Mouse (Mus musculus): ENCODE measurements around the gene Cntd1. TPM values are rescaled to one million over a fixed set of nuclear protein-coding genes. Genes with fewer than 3 reads are reported as not detected.
A peak's percentile ranks its signal among the peaks of the same experiment; 100 is the strongest.

Gene Cntd1
- polyA plus RNA-seq, 2 experiments = 0.61 to 1.6 TPM

DNA sequence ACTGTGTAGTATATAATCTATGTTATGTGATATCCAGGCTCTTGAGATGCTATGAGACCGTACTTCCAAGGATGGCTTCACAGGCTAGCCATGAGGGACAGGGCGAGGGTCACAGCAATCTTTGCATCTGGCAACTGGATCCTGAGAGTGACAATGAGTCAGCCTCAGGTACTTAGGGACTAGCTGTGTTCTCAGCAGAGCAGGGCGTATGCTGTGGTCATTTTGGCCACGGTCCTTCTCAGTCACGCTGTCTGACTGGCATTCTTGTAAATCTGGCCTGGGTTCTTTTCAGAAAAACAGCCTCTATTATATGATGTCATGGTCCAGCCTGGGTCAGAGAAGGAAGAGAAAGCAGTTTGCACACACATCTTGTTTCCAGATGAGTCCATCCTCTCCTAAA is 42.0 kb upstream of the Cntd1 start:
- Histone ChIP-seq H3K4me2 (replicated peaks; ENCODE audit: low read depth, low read length, severe bottlenecking) (no peak overlapping the region), H3K36me3 (ENCODE audit: control insufficient read depth, insufficient read depth, low read length) (no peaks in the 10 kb centered on the region), H3K27ac (replicated peaks; ENCODE audit: low read depth, low read length) (no peak overlapping the region), H3K9ac (ENCODE audit: low read depth, low read length, severe bottlenecking) (no peak overlapping the region), H3K4me1 (ENCODE audit: control insufficient read depth, insufficient read depth, low read length) (peaks cover 8% of the 10 kb centered on the region), H3K9me3 (ENCODE audit: control insufficient read depth, low read length) (no peaks in the 10 kb centered on the region), H3K4me3 (replicated peaks; ENCODE audit: low read length) (no peak overlapping the region), H3K27me3 (ENCODE audit: control insufficient read depth, insufficient read depth, low read length) (no peaks in the 10 kb centered on the region)
- WGBS = 91% methylated on average over 5 of the region's 5 CpGs
- no peak for TF ChIP-seq POLR2A (IDR thresholded peaks at IDR 0.05; ENCODE audit: borderline replicate concordance, extremely low read depth, insufficient read depth, insufficient read length)
- DNase-seq (ENCODE audit: low spot score) (no peak), ATAC-seq (ENCODE audit: low FRiP score, low read depth) (no peak)

DNA sequence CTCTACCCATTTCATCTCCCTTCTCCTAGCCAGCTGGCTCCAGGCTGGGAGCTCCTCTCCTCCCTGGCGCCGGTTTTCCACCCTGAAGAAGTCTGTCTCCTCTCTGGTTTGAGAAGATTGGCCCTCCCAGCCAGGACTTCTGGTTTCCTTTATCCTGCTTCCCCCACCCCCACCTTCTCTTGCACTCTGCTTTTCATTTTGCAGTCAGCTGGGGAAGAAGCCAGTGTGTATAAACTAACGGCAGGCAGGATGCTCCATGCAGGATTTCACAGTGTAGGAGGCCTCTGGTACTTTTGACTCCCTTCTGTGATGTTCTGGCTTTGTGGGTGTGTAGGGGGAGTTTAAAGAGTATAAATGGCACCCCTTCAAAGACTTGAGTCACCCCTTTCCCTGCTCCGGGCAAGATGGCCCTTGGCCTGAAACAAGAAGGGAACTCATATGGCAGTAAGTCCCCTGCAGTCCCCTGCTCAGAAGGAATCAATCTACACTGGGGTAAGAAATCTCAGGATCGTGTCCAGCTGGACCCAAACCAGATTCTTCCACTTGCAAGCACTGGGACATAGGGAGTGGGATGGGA is 40.7 kb upstream of the Cntd1 start:
- H3K4me2 ChIP-seq (replicated peaks; ENCODE audit: low read depth, low read length, severe bottlenecking) = no peak overlapping the region
- no peak overlapping the region for H3K9ac ChIP-seq (ENCODE audit: low read depth, low read length, severe bottlenecking)
- TF ChIP-seq POLR2A (IDR thresholded peaks at IDR 0.05; ENCODE audit: borderline replicate concordance, extremely low read depth, insufficient read depth, insufficient read length) = no peak
- no peaks in the 10 kb centered on the region for H3K4me1 ChIP-seq (ENCODE audit: control insufficient read depth, insufficient read depth, low read length)
- ATAC-seq (ENCODE audit: low FRiP score, low read depth) = no peak; the same call in 1 of the 2 replicates
- H3K4me3 ChIP-seq (replicated peaks; ENCODE audit: low read length) = no peak overlapping the region
- peak overlapping the region; percentile 45 for H3K27ac ChIP-seq (replicated peaks; ENCODE audit: low read depth, low read length)
- H3K27me3 ChIP-seq (ENCODE audit: control insufficient read depth, insufficient read depth, low read length) = no peaks in the 10 kb centered on the region
- H3K36me3 ChIP-seq (ENCODE audit: control insufficient read depth, insufficient read depth, low read length) = no peaks in the 10 kb centered on the region
- no peaks in the 10 kb centered on the region for H3K9me3 ChIP-seq (ENCODE audit: control insufficient read depth, low read length)
- DNase-seq (ENCODE audit: low spot score) = peak; percentile 50
- 23% methylated on average over 5 of the region's 5 CpGs for WGBS

DNA sequence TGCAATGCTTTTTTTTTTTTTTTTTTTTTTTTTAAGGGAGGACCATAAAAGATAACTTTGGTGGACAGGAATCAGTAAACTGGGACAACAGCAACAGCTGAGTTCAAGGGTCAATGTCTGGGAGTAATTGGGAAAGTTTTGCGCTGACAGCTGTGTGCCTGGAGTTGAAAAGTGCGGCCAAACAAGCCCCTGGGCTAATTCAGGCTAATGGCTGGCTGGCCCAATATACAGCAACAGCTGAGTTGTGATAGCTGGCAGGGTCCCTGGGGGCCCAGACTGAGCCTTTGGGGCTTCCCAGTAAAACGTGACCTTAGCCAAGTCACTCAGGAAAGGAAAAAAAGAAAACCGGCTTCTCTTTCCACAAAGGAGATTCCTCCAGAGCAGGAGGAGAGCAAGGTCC is 33.7 kb upstream of the Cntd1 start:
- no peaks in the 10 kb centered on the region for H3K9me3 ChIP-seq (ENCODE audit: control insufficient read depth, low read length)
- H3K27me3 ChIP-seq (ENCODE audit: control insufficient read depth, insufficient read depth, low read length) = no peaks in the 10 kb centered on the region
- peaks cover 14% of the 10 kb centered on the region; the same call in 1 of the 2 replicates for H3K4me1 ChIP-seq (ENCODE audit: control insufficient read depth, insufficient read depth, low read length)
- H3K36me3 ChIP-seq (ENCODE audit: control insufficient read depth, insufficient read depth, low read length) = no peaks in the 10 kb centered on the region
- DNase-seq (ENCODE audit: low spot score) = no peak
- 6% methylated on average over 4 of the region's 4 CpGs for WGBS
- no peak for TF ChIP-seq POLR2A (IDR thresholded peaks at IDR 0.05; ENCODE audit: borderline replicate concordance, extremely low read depth, insufficient read depth, insufficient read length)
- no peak; the same call in 1 of the 2 replicates for ATAC-seq (ENCODE audit: low FRiP score, low read depth)
- no peak overlapping the region for H3K27ac ChIP-seq (replicated peaks; ENCODE audit: low read depth, low read length)
- H3K9ac ChIP-seq (ENCODE audit: low read depth, low read length, severe bottlenecking) = no peak overlapping the region
- H3K4me2 ChIP-seq (replicated peaks; ENCODE audit: low read depth, low read length, severe bottlenecking) = peak overlapping the region; percentile 97; the same call in 1 of the 2 replicates
- H3K4me3 ChIP-seq (replicated peaks; ENCODE audit: low read length) = 0 out of 2 replicates have a peak overlapping the region, but pooled peaks have one; percentile 61

DNA sequence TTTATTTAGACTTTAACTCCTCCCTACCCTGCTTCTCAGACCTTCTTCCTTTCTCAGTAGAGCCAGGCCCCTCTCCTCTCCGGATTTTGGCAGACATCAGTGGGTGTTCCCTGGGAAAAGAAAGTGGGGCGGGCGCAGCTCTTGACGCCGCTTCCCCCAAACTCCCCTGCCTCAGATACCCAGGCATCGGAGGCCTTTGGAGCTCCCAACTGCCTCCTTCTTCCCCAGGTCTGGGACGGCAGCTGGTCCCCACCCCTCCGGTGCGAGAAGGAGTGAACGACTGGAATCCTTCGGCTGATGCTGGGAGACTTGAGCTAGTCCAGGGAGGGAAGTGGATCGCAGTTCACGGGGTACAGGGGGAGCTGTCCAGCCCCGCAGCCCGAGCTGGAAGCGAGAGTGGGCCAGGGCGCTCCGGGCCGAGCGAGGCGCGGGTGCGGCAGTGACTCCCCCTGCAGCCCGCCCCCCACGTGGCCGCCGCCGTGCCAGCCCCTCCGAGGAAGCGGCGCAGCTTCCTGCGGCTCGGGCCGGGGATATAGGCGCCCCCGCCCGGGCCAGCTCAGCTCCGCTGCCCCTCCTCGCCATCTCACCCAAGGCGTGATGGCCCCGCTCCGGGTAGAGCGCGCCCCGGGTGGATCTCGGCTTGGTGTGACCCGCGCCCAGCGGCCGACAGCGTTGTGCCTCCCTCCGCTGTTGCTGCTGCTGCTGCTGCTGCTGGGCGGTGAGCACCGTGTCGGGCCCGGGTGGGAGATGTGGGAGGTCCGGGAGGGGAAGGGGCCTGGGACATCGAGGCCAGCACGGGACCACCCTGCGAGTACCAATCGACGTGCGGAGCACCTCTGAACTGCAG is 32.7 kb upstream of the Cntd1 start, which contains the start of gene Ramp2:
Gene Ramp2, plus strand, starts transcription at position 174 of the 847 bp plus-strand sequence.
- Histone ChIP-seq H3K27ac (replicated peaks; ENCODE audit: low read depth, low read length) (0 out of 2 replicates have a peak within 1 kb of the TSS, but pooled peaks have one; percentile 63), H3K9ac (ENCODE audit: low read depth, low read length, severe bottlenecking) (peak within 1 kb of the TSS; percentile 75), H3K4me1 (ENCODE audit: control insufficient read depth, insufficient read depth, low read length) (peaks cover 14% of the 10 kb centered on the region; the same call in 1 of the 2 replicates), H3K36me3 (ENCODE audit: control insufficient read depth, insufficient read depth, low read length) (no peaks in the 10 kb centered on the region), H3K27me3 (ENCODE audit: control insufficient read depth, insufficient read depth, low read length) (no peaks in the 10 kb centered on the region), H3K4me3 (replicated peaks; ENCODE audit: low read length) (peak within 1 kb of the TSS; percentile 61), H3K9me3 (ENCODE audit: control insufficient read depth, low read length) (no peaks in the 10 kb centered on the region), H3K4me2 (replicated peaks; ENCODE audit: low read depth, low read length, severe bottlenecking) (peak within 1 kb of the TSS; percentile 97)
- TF ChIP-seq POLR2A (IDR thresholded peaks at IDR 0.05; ENCODE audit: borderline replicate concordance, extremely low read depth, insufficient read depth, insufficient read length) = no peak
- DNase-seq (ENCODE audit: low spot score) (no peak), ATAC-seq (ENCODE audit: low FRiP score, low read depth) (peak; percentile 62)
- under 1% methylated on average over 48 of the region's 63 CpGs for WGBS

DNA sequence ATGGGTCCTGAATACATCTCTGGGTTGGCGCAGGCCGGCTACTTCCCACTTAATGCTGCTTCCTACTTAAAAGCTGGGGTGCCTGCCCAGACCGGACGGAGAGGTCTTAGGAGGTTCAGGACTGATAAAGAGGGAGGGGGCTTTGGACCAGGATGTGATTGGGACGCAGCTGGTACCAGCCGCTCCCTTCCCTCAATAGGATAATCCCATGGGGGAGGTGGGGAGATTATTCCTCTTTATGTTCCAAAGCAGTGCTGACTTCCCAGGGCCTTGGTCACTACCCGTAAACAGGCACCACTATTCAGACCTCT is 32.2 kb upstream of the Cntd1 start:
- DNase-seq (ENCODE audit: low spot score) (no peak), ATAC-seq (ENCODE audit: low FRiP score, low read depth) (no peak)
- no peaks in the 10 kb centered on the region for H3K9me3 ChIP-seq (ENCODE audit: control insufficient read depth, low read length)
- H3K36me3 ChIP-seq (ENCODE audit: control insufficient read depth, insufficient read depth, low read length) = no peaks in the 10 kb centered on the region
- H3K4me3 ChIP-seq (replicated peaks; ENCODE audit: low read length) = peak overlapping the region; percentile 61
- peaks cover 14% of the 10 kb centered on the region; the same call in 1 of the 2 replicates for H3K4me1 ChIP-seq (ENCODE audit: control insufficient read depth, insufficient read depth, low read length)
- TF ChIP-seq POLR2A (IDR thresholded peaks at IDR 0.05; ENCODE audit: borderline replicate concordance, extremely low read depth, insufficient read depth, insufficient read length) = no peak
- peak overlapping the region; percentile 97 for H3K4me2 ChIP-seq (replicated peaks; ENCODE audit: low read depth, low read length, severe bottlenecking)
- no peak overlapping the region for H3K27ac ChIP-seq (replicated peaks; ENCODE audit: low read depth, low read length)
- H3K9ac ChIP-seq (ENCODE audit: low read depth, low read length, severe bottlenecking) = peak overlapping the region; percentile 75
- H3K27me3 ChIP-seq (ENCODE audit: control insufficient read depth, insufficient read depth, low read length) = no peaks in the 10 kb centered on the region
- 12% methylated on average over 7 of the region's 7 CpGs for WGBS

Data from limb, embryonic 14.5 days (tissue).